Mouse (Mus musculus): ENCODE results near the gene Irak3. TPM values are rescaled to one million over a fixed set of nuclear protein-coding genes. Genes with fewer than 3 reads are reported as not detected.

Irak3 gene
- total RNA-seq, 1 experiment from 2014 or later: 31.9 TPM

DNA sequence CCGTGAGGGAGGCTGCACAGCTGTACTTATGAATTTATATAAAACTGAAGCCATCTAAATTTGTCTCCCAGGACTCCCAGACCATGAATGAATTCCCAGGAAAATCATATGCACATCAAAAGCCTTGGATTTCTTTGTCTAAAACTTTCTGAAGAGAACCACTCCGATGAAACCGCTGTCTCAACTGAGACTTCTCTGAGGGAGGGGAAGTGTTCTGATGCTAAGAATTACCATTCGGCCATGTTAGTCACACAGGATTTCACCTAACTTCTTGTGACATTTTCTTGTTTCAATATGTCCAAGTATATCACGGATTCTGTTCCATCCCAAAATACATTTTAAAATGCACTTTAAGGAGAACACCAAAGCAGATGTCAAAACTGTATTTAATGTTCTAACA lies 32.1 kb downstream of the Irak3 start:
- ATAC-seq (replicated peaks; ENCODE audit: insufficient number of reproducible peaks, low FRiP score, low TSS enrichment, poor library complexity, severe bottlenecking): no peak

DNA sequence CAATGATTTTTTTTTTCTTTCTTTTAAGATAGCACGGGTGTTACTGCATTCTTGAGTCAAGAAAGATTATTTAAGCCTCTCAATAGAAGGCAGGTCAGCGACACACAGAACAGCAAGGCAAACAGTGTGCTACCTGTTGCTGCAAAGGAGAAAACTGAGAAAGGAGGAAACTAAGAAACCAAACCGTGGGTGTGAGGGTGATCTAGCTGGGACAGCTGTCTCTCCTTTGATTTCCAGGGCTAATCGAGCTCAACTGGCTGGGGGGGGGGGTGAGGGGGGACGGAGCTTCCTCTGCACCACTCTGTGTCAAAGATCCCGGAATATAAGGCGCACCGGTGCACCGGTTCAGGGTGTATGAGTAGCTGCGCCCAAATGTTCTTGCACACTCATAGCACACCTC lies 32.9 kb downstream of the Irak3 start:
- ATAC-seq (replicated peaks; ENCODE audit: insufficient number of reproducible peaks, low FRiP score, low TSS enrichment, poor library complexity, severe bottlenecking): no peak

DNA sequence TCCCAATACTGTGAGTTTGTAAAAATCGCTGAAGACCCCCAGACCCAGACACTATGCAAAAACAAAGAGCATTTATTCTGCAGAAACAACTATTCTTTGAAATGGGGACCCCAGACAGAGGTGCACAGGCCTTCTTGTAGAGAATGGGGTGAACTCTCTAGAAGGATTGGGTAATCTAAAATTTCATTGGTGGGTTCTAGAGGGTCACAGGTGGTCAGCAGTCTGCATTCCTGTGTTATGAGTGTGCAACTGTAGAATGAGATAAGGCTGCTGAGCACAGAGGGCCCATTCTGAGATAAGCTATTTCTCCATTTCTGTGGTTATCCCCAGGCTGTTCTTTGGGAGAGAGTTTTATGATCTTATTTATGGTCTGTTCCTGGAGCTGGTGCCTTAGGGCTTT lies 33.9 kb downstream of the Irak3 start:
- no peak for ATAC-seq (replicated peaks; ENCODE audit: insufficient number of reproducible peaks, low FRiP score, low TSS enrichment, poor library complexity, severe bottlenecking)

DNA sequence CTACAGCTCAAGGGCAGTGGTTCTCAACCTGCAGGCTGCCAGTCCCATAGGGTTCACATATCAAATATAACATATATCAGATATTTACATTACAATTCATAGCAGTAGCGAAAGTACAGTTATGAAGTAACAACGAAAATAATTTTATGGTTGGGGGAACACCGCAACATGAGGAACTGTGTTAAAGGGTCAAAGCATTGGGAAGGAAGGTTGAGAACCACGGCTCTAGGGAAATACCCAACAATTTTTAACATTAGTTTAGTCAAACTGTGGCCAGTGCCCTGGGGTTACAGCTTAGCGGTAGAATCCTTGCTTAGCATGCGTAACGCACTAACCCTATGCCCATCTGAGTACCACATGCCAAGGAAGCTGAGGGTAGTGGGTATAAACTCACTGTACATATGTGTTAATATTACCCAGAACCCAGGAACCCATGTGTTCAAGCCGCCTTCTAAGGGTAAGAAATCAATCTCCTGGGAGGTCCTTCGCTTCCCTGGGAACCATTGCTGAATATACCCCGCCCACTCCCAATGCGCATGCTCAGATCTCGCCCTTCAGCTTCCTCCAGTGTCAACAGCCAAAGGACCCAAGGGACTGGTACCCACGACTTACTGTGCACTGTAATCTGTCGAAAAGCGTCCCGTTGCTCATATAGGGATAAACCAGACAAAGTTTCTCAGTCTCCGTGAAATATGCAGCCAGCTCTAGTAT lies 36.0 kb downstream of the Irak3 start:
- ATAC-seq (replicated peaks; ENCODE audit: insufficient number of reproducible peaks, low FRiP score, low TSS enrichment, poor library complexity, severe bottlenecking): no peak

DNA sequence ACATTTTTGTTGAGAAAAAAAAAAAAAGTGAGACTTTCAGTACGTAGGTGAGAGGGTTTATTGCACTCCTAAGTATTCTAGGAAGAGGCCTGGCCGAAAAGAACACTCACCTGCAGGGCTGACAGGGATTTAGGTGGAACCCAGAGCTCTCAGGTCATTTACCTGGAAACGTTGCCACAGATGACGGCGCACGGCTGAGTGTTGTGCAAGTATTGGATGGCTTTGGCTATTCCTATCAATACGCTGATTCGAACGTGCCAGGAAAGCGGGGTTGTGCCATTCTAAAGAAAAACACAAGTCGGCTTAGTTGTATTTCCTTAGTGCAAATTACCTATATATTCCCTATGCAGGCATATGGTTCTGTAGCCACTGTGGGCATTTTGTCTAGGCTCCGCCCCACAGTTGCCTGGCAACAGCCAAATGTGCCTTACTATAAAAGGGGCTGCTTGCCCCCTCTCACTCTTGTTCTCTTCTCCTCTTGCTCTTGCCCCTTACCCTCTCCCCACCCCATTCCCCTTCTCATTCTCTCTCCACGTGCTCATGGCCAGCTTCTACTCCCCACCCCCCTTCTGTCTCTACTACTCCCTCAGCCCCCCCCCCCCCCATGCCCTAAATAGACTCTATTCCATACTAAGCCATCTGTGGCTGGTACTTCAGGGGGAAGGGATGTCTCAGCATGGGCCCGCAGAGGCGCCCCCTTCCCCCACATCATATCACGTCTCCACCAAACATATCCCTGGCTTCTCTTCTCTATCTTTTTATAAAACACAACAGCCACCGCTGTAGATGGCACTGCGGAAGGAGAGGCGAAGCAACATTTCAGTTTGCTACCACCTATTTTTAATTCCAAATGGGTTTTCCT lies 36.8 kb downstream of the Irak3 start:
- no peak for ATAC-seq (replicated peaks; ENCODE audit: insufficient number of reproducible peaks, low FRiP score, low TSS enrichment, poor library complexity, severe bottlenecking)

DNA sequence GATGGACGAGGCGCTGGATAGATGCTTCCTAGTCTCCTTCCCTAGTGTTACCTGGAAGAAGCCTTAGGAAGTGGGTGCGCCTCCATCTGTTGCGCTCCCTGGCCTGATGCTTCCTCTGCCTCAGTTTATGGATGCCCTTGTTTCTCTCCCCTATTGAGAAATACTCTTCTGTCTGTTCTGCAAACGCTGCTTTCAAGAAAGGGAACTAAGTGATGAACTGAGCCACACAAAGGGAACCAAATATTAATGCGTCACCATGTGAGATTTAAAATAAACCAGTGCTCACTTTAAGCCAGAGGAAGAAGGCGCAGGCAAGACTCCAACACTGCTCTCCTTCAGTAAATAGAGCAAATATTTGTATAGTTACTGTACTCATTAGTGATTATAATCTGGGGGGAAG lies 38.4 kb downstream of the Irak3 start:
- ATAC-seq (replicated peaks; ENCODE audit: insufficient number of reproducible peaks, low FRiP score, low TSS enrichment, poor library complexity, severe bottlenecking): peak; percentile 88

DNA sequence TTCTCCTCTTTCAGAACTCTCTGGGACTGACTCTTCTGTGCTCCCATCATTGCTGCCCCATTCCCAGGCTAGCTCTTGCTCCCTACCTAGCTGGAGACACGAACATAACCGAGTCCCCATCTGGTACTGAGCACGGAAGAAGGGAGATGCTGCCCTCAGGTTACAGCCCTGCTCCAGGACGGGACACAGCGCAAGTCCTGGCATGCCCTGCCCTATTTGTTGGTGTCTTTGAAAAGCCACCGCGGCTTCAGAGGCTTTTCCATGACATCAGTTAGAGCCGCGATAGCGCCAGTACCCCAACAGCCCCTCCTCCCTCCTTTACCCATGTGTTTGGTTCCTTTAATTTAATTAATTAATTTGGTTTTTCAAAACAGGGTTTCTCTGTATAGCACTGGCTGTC lies 39.1 kb downstream of the Irak3 start:
- no peak for ATAC-seq (replicated peaks; ENCODE audit: insufficient number of reproducible peaks, low FRiP score, low TSS enrichment, poor library complexity, severe bottlenecking)

DNA sequence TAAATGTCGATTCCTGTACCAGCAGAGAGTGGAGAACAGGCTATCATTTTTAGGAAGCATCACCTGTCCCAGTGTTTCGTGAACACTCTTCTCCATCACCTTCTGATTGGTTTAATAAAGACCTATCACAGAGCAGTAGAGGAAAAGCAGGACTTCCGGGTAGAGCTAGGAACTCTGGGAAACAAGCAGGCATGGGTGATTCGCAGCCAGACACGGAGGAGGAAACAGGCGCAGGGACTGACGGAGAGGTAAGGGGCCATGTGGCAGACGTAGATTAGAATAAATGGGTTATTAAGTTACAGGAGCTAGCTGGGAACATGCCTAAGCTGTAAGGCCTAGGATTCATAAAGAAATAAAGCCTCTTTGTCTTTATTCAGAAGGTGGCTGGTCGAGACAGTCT lies 41.4 kb downstream of the Irak3 start:
- ATAC-seq (replicated peaks; ENCODE audit: insufficient number of reproducible peaks, low FRiP score, low TSS enrichment, poor library complexity, severe bottlenecking): no peak

DNA sequence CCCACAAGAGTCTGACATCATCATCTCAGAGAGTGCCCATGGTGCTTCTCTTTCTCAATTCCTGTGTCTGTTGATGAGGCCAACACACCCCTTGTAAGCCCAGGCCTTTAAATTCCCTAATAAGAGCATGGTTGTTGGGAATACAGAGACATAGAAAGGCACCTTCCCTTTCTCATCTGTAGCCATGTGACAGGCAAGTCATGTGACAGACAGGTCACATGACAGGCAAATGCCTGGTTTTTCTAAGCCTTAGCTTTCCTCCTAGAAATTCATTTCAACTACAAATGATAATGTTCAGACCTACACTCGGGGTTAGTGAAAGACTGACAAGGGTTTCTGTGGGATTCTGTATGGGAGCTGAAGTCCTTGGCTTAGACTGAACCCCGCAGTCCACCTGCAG lies 48.0 kb downstream of the Irak3 start:
- no peak for ATAC-seq (replicated peaks; ENCODE audit: insufficient number of reproducible peaks, low FRiP score, low TSS enrichment, poor library complexity, severe bottlenecking)

DNA sequence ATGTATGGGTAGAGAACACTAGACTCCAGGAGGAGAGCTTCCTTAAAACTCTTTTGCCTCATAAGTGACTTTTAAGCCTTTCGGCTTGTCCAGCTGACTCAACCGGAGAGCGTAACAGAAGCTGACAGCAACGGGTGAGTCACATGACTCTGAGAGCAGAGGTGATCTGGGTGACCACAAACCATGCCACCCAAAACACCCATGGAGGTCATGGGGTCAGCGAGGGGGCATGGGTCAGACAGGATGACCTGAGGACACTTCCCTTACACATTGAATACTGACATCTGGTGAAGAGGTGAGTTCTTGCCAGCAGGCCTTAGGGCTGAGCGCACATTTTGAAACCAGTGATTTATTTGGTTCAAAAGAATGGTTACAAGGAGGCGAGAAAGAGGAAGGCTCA lies 50.3 kb downstream of the Irak3 start:
- ATAC-seq (replicated peaks; ENCODE audit: insufficient number of reproducible peaks, low FRiP score, low TSS enrichment, poor library complexity, severe bottlenecking): peak; percentile 32; the same call in 1 of the 2 replicates

DNA sequence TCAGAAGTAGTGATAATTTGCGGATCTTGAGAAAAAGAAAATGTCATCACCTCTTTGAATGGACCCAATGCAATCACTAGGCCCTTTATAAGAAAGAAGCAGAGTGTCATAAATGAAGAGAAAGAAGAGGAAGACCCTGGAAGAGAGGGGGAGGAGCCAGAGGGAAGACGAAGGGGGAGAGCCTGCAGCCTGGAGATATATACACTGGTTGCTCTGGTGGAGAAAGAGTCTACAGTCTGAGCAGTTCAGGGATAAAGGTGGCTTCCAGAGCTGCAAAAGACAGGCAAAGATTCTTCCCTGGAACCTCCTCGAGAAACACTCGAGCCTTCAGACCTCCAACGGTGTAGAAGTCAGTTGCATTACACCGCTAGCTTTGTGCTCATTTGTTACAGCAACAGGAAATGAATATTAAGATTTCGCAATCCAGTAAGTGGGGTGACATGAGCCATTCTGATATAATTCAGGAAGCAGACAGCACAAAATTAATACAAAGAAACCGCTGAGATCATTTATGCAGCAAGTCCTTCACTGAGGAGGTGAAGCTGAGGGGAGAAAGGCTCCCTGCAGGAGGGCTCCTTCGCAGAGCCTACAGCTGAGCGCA lies 60.9 kb downstream of the Irak3 start:
- peak; percentile 31; the same call in 1 of the 2 replicates for ATAC-seq (replicated peaks; ENCODE audit: insufficient number of reproducible peaks, low FRiP score, low TSS enrichment, poor library complexity, severe bottlenecking)

DNA sequence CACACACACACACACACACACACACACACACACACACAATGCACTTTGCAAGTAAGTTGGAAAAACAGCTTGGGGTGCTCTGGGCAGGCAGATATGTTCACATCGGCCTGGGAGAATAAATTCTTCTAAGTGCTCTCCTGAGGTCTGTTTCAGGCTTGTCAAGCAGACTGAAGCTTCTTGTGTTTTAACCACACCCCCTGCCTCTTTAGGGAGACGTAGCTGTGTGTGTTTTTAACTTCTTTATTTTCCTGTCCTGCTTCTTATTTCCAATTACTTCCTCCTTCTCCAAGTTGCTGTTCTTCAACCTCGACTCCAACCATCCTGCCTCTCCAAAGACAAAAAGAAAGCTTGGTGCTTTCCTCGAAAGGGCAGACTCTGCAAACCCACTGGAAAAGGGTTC lies 61.7 kb downstream of the Irak3 start:
- ATAC-seq (replicated peaks; ENCODE audit: insufficient number of reproducible peaks, low FRiP score, low TSS enrichment, poor library complexity, severe bottlenecking): no peak

DNA sequence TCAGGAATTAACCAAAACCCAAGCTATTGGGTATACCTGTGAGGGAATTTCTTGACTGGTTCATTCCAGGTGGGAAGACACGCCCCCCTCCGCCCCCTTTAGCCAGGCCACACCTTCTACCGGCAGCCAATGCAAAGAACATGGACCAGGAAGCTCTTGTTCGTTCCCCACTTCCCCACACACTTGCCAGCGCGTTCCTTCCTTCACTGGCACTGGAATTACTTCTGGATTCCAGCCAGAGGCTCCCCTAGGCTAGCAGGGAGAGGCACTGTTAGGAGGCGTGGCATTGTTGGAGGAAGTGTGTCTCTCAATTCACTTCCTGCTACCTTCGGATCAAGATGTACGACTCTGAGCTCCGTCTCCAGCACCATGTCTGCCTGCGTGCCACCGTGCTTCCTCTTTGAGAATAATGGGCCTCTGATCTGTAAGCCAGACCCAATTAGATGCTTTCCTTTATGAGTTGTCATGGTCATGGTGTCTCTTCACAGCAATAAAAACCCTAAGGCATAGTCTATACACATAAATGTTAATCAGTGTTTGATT lies 65.8 kb downstream of the Irak3 start:
- ATAC-seq (replicated peaks; ENCODE audit: insufficient number of reproducible peaks, low FRiP score, low TSS enrichment, poor library complexity, severe bottlenecking): peak; percentile 67

DNA sequence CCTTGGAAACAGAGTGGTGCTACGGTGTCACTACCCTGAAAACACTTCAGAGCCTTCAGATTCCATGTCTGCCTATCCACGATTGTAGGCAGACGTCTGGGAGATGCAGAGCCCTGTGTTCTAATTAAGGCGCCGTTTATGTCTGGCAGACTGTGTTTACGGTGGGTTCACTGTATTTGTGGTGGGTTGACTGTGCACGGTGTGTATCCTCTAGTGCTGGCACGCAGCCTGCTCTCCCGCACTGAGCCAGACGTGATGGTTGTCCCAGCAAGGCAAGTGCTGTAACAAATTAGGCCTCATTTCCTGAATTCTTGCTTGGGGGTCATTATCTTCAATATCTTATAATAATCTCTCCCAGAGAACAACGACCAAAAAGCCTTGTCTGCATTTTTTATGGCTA lies 68.2 kb downstream of the Irak3 start:
- ATAC-seq (replicated peaks; ENCODE audit: insufficient number of reproducible peaks, low FRiP score, low TSS enrichment, poor library complexity, severe bottlenecking): no peak

DNA sequence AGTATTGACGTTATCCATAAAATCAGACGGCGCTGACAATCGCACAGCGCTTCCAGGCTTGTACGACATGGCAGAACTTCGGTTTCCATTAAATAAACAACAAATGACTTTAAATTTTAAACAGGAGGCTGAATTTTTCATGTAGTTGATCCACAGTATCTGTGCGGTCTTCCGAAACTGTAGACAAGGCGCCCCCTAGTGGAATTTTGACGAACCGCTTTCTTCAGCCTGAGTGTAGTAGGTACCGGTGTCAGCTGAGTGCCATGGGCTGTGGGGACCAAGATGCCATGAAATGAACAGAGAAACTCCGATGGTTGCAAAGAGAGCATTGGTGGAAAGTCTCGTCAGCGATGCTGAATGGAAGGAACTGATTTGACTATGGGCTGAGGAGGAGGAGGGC lies 71.3 kb downstream of the Irak3 start:
- no peak for ATAC-seq (replicated peaks; ENCODE audit: insufficient number of reproducible peaks, low FRiP score, low TSS enrichment, poor library complexity, severe bottlenecking)

DNA sequence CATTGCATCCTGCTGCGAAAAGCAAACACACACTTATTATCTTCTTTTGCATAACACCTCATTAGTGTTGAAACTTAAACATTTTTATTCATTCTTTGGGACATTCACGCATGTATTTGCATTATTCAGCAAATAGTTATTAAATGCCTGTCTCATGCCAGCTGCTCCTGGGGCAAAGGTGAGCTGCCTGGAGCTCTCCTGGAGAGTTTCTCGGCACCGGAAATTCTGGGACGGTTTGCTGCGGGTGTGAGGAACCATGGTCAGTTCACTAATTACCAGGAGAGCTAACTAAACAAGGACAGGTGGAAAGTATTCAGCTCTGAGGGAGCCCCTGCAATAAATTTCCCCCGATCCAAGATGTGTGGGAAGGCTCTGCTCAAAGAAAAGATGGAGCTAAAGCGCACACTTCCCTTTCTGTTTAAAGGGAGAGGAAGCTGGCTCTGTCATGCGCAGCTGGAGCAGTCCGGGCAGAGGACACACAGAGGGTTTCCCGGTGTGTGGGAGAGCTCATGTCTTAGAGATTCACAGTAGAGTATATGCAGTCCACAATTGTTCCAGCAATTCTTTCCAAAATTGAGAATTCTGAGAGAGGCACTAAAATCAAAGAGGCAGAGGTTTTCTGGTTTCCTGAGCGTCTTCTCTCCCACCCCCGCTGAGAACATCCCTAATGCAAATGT lies 73.2 kb downstream of the Irak3 start:
- ATAC-seq (replicated peaks; ENCODE audit: insufficient number of reproducible peaks, low FRiP score, low TSS enrichment, poor library complexity, severe bottlenecking): no peak

DNA sequence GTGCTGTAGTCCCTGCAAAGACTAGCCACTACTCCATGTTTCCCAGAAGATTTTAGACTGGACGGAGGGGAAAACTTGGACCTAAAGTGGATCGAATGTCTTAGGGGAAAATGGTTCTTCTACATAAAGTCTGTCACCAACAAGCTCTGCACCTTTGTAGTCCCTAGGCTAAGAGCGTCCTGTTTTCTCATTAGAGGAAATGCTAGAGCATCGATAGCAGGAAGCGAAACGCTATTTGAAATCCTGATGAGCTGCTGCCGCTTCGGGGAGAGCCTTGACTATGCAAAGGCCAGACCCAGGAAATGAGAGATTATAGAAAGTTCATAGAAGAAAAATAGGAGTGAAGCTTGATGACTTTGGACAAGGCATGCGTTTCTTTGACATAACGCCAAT lies 76.5 kb downstream of the Irak3 start:
- peak; percentile 38; the same call in 1 of the 2 replicates for ATAC-seq (replicated peaks; ENCODE audit: insufficient number of reproducible peaks, low FRiP score, low TSS enrichment, poor library complexity, severe bottlenecking)

DNA sequence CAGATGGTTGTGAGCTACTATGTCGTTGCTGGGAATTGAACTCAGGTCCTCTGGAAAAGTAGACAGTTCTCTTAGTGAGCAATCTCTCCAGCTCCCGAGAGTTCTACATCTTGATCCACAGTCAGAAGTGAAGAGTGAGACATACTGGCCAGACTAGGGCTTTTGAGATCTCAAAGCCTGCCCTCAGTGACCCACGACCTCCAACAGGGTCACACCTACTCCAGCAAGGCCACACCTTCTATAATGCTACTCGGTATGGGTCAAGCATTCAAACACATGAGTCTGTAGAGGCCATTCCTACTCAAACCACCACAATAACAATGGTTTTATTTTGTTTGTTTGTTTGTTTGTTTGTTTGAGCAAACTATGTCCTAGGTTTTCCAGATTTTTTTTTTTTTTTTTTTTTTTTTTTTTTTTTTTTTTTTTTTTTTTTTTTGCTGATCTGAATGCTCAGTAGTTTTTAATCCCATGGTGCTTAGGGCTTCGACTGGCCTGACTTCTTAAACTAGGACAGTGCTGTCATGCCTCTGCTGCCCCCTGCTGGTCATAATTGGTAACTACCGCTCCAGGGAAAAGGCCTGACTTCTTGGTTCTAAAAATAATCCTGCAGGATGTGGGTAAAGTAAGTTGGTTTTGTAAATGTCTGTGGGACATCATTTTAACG lies 77.0 kb downstream of the Irak3 start:
- peak; percentile 84 for ATAC-seq (replicated peaks; ENCODE audit: insufficient number of reproducible peaks, low FRiP score, low TSS enrichment, poor library complexity, severe bottlenecking)

Data from monocyte, adult 5-6 weeks (primary cell).